Mouse (Mus musculus): ENCODE measurements around the gene Ppp1cc. TPM values are rescaled to one million over a fixed set of nuclear protein-coding genes. Genes with fewer than 3 reads are reported as not detected.

Ppp1cc gene
- polyA plus RNA-seq, 1 experiment from 2014 or later, result 200 TPM

Other genes starting within 250 kb of the Ppp1cc start
- 25.5 and 28.1 TPM in 2 replicates for gene Cux2, start 108.2 kb upstream of the Ppp1cc start, polyA plus RNA-seq (2014; fragmentation: Nextera tagmentation; extraction: Ambion mirVana)
- gene Myl2, start 57.3 kb upstream of the Ppp1cc start, polyA plus RNA-seq (2014; fragmentation: Nextera tagmentation; extraction: Ambion mirVana), result 0.80 and 0.86 TPM in 2 replicates
- 0.23 TPM in 1 of 2 replicates, not detected in the other for gene Ccdc63, start 17.5 kb upstream of the Ppp1cc start, polyA plus RNA-seq (2014; fragmentation: Nextera tagmentation; extraction: Ambion mirVana)
- gene Hvcn1, start 48.5 kb downstream of the Ppp1cc start, polyA plus RNA-seq (2014; fragmentation: Nextera tagmentation; extraction: Ambion mirVana), result 1.2 and 1.5 TPM in 2 replicates
- gene Tctn1, start 106.2 kb downstream of the Ppp1cc start, polyA plus RNA-seq (2014; fragmentation: Nextera tagmentation; extraction: Ambion mirVana), result 4.4 and 6.5 TPM in 2 replicates
- 8.4 and 8.5 TPM in 2 replicates for gene Pptc7, start 126.1 kb downstream of the Ppp1cc start, polyA plus RNA-seq (2014; fragmentation: Nextera tagmentation; extraction: Ambion mirVana)
- 15.5 and 16.2 TPM in 2 replicates for gene Rad9b, start 196.0 kb downstream of the Ppp1cc start, polyA plus RNA-seq (2014; fragmentation: Nextera tagmentation; extraction: Ambion mirVana)
- 342 and 352 TPM in 2 replicates for gene Vps29, start 196.1 kb downstream of the Ppp1cc start, polyA plus RNA-seq (2014; fragmentation: Nextera tagmentation; extraction: Ambion mirVana)
- 38.9 and 42.0 TPM in 2 replicates for gene Gpn3, start 213.6 kb downstream of the Ppp1cc start, polyA plus RNA-seq (2014; fragmentation: Nextera tagmentation; extraction: Ambion mirVana)
- 155 and 156 TPM in 2 replicates for gene Fam216a, start 214.1 kb downstream of the Ppp1cc start, polyA plus RNA-seq (2014; fragmentation: Nextera tagmentation; extraction: Ambion mirVana)
- 57.1 and 62.5 TPM in 2 replicates for gene Arpc3, start 233.6 kb downstream of the Ppp1cc start, polyA plus RNA-seq (2014; fragmentation: Nextera tagmentation; extraction: Ambion mirVana)

Data from hindbrain, embryonic 14.5 days (tissue).